Mouse (Mus musculus) hematopoietic stem cell, adult 5-6 weeks (primary cell): ENCODE measurements around the gene Diras2. TPM values are rescaled to one million over a fixed set of nuclear protein-coding genes. Genes with fewer than 3 reads are reported as not detected.
A peak's percentile ranks its signal among the peaks of the same experiment; 100 is the strongest.

Experiments
- ATAC-seq, 2 experiments: fragments of 125-278 bp in 1 of 2; replicated peaks in 1 of 2; 2 replicates each; pipeline ENCODE4 v1.8.0; 2016 to 2017; ENCODE audit warnings: inconsistent platforms in 2 of 2, mild to moderate bottlenecking in 2 of 2, moderate number of reproducible peaks in 2 of 2, low read depth in 1 of 2, moderate TSS enrichment in 1 of 2; ENCODE audit not compliant: low FRiP score in 2 of 2, poor library complexity in 2 of 2, severe bottlenecking in 2 of 2, insufficient read depth in 1 of 2, low TSS enrichment in 1 of 2
- total RNA-seq: library from RNA; stranded (forward); fragments of 172-1452, 232-1000 nt; gene quantifications from 2 replicates; pipeline ENCODE4 v1.2.3, GENCODE M21; 2017

Diras2 gene
- total RNA-seq, 1 experiment from 2014 or later: 0.30 TPM

DNA sequence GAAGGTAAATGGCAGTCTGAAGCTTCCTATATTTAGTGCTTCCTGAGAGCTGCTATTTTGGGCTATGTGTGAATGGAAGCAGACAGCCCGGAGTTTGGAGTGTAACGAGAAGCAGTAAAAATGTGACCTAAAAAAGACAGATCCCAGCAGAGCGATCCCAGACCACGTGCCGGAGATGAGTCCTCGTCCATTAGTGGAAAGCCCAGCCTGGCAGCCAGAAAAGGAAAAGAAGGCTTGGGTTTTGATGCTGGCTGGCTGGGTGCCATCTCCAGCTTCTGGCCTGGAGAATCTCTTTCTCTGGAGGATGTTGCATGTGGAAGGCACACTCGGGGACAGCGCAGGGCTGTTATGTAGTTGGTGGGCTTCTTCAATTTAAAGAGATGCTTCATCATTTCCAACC lies 29.4 kb downstream of the Diras2 start:
- ATAC-seq: no peak

DNA sequence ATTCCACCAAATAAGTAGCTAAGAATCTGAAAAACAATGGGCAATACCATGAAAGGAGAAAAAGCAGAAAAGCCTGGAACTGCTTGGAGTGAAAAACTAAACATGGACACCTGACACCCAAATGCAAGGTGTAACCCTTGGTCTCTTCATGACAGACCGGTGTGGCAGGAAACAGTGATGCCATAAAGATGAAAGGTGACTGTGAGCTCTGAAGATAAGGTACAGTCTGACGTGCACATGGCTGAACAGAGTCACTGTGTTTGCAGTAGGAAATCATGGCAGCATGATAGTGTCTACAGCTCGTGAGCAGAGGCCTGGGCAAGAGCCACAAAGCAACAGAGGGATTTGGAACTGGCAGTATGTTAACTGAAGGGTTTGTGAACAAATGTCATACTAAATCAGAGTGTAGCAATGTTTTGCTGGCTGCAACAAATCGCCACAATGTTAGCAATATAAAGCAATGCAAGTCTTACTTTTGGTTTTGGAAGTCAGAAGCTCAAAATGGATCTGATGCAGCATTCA lies 34.0 kb downstream of the Diras2 start:
- ATAC-seq: no peak

DNA sequence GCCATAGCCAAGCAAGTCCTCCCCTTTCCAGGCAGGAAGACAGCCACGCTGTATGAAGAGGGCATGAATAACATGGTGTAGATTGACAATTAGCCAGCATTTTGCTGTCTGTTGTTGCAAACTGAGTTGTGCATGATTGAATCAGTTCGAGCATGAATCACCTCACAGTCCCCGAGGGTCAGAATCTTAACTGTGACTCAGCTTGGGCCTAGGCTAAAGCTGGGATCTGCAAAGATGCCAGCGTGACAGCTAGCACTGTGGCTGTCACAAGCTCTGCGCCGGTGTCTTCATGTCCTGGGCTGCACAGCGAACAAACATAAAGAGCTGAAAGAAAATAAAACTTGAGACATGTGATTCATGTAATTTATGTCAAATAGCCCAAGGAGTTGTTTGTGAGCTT lies 42.3 kb downstream of the Diras2 start:
- no peak for ATAC-seq

DNA sequence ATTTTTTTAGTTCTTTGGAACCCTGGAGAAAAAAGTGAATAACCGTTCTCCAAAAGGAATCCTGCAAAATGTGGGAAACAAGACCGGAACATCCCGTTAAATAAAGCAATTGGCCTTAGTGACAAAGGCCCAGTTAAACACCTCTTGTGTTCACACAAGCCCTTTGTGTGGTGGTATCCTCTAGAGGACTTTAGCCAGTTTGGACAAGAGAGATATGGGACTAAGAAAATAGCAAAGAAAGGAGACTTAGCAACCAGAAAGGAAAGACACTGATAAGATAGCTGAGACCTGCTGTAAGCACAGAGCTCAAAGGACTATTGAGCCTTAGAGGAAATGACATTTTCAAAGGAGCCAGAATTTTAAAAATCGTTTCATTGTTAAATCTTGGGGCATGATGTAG lies 47.0 kb downstream of the Diras2 start:
- ATAC-seq: no peak

DNA sequence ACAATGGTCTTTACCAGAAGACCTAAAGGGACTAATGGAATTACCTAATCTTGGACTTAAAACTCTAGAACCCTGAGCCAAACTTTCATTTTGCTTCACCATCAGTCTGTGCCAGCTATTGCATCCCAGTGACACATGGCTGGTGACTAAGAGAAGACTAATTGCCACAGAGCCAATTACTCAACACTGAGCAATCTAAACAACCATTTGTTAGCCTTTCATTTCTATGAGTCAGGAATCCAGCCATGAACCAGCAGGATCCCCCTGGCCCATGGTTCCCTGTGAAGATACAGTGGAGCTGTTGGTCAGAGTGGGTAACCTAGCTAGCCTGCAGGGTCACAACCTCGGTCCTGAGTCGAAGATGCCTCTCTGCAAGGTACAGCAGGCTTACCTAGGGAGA lies 49.3 kb downstream of the Diras2 start:
- ATAC-seq: no peak

DNA sequence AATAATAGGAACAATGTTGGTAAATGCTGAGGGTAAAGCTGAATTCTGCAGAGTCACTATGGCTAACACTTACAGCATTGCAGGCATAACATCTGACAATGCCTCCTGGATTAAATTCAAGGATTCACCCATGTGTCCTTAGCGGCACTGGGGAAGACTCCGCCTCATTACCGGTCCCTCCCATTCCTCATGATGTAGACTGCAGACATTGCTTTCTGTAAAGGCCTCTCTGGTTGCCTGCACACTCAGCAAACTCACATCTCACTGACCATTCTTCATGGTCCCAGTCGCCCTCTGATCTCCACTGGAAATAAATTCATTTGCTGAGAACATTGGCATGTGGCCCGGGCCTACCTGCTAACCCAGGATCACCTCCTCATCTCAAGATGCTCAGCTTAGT lies 51.9 kb downstream of the Diras2 start:
- no peak for ATAC-seq

DNA sequence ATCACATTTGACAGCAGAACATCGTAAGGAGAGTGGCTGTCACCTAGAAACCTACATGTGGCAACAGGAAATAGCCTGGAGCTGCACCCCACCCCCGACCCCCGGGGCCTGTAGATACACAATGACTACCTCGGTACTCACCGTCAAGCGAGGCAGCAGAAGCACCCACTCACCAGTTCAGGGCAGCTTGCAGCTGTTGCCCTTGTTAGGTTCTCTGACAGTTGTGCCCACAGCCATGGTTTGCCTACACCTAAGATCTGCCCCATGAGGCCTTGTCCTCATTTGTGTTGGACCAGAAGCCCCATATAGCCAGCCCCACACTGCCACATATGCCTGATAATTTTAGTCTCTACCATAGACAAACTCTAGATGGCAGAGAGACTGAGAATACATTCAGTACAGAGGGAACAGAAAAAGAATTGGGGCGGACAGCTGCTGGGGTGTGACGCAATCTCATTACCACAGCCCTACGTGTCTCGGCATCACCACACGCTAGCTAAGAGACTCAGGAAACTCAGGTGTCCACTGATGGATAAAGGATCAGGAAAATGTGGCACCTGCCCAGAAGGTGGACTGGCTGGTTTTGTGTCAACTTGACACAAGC lies 54.0 kb downstream of the Diras2 start:
- no peak for ATAC-seq

DNA sequence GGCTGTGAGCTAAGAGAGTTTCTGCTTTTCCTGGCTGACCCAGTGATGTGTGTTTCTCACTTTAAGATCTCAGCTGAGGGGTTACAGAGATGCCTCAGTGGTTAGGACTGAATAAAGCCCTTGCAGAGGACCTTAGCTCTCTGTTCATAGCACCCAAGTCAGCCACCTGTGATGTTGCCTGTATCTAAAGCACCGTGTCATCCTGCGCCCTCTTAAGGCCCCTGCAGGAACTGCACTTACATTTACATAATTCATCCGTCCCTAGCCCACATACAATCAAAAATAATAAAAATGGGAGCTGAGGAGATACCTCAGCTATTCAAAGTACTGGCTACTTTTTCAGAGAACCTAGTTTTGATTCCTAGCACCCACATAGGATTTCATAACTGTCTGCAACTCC lies 54.9 kb downstream of the Diras2 start:
- ATAC-seq: 0 out of 4 replicates have a peak, but pooled peaks of 1 of the 2 experiments have one; percentile 27

DNA sequence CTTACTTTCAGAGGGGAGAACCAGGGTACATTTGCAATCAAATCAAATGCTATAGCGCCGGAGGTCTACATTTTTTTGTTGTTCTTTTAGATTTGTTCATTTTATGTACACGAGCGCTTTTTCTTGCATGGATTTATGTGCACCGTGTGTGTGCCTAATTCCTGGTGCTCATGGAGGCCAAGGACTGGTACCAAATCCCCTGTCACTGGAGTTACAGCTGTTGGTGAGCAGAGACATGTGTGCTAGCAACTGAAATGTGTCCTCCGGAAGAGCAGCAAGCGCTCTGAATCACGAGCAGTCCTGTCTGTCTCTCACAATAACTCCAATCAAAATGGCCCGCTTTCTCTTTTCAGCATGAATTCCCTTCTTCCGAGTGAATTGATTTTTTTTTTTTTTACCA lies 55.8 kb downstream of the Diras2 start:
- ATAC-seq: no peak

DNA sequence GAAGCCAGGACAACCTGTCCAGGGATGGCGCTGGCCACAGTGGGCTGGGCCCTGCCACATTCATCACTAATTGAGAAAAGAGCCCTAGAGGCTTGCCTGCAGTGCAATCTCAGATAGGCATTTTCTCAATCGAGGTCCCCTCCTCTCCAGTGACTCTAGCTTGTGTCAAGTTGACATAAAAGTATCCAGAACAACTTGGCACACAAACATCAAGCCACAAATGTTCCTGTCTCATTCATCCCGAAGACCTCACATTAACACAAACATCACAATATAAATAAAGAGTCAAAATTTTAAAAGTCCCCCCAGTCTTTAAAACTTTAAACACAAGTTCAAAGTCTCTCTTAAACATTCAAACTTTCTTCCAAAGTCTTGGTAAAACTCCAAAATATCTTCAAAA lies 56.3 kb downstream of the Diras2 start:
- no peak for ATAC-seq

DNA sequence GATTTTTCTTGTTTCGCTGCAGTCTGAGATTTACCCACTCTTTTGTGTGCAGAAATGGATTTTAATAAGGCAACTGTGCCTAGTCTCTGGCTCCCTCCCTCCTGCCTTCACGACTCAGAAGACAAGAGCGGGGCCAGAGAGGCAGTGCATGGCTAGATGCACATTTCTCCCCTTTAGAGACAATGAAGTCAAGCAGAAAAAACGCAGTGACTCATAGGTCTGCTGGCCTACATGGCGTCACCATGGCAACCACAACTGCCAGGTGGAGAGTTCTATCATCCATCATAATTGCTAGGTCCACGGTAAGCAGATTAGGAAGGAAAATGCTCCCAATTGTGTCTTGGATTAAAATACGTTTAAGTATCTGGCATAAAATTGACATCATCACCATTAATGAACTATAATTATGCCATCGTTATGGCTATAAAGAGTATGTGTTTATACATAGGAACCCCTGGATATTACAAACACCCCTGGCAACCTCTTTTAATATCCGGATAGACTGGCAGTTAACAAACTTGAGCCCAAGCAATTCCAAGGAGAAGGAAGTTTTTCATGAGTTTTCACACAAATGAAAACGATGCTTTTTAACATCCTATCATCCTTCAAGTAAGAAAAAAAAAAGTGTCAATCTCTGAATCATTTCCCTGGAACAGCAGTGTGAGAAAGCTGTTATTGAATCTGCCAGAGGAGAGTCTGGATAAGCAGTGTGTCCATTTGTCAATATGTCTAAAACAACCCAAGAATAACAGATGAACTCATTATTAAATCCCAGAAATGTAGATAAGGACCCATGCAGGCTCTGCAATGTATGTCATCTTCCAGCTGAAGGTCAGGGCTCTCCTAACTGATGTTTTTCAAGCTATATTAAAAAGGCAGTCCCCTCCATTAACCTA lies 61.0 kb downstream of the Diras2 start:
- no peak for ATAC-seq

DNA sequence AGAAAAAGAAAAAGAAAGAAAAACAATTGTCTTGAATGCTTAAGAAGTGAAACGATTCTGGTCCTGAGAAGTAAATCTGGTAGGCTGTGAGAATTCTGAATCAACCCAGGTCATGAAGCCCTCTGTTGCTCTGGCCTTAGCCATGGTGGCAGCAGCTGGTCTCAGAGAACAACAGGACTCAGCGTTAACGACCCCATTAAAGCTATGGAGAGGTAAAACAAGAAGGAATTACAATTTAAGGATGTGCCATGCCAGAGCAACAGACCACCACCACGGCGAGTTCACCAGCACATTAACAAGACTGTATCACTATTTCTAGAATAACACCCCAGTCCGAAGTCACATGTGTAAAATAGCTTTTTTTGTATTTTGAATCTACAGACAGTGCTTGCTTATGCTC lies 65.9 kb downstream of the Diras2 start:
- ATAC-seq: no peak

DNA sequence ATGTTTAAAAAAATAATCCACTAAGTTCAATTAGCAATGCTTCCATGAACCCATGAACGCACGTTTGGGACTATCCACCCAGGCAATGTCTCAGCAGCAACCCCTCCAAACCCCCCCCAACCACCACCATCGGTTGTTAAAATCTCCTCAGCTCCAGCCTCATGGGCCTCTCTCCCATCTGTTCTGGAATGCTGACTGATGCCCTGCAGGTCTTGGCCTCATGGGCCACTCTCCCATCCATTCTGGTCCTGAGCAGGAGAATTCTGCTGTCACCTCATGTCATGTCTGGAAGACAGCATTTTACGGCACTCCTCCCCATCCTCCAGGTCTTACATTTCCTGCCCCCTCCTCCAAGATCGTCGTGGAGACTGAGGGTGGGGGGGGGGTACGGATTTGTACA lies 71.1 kb downstream of the Diras2 start:
- ATAC-seq: no peak

DNA sequence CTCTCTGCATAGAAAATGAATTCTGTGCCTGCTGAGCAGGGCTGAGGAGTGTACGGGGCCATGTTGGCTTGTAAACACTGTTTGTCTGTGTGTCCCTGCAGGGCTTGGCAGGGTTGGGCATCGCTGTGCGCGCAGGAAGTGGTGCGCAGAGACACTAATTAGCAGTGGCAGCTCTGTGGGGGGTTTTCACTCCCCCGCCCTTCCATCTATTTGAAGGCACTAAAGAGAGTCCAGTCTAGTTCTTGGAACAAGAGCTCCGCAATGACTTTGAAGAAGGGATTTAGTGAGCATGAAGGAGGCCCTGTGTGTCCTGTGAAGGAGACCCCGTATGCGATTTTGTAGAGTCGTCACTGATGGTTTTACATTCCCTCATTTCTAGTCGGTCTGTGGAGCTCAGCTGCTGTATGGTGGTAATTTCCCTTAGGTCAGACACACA lies 73.2 kb downstream of the Diras2 start:
- no peak for ATAC-seq

DNA sequence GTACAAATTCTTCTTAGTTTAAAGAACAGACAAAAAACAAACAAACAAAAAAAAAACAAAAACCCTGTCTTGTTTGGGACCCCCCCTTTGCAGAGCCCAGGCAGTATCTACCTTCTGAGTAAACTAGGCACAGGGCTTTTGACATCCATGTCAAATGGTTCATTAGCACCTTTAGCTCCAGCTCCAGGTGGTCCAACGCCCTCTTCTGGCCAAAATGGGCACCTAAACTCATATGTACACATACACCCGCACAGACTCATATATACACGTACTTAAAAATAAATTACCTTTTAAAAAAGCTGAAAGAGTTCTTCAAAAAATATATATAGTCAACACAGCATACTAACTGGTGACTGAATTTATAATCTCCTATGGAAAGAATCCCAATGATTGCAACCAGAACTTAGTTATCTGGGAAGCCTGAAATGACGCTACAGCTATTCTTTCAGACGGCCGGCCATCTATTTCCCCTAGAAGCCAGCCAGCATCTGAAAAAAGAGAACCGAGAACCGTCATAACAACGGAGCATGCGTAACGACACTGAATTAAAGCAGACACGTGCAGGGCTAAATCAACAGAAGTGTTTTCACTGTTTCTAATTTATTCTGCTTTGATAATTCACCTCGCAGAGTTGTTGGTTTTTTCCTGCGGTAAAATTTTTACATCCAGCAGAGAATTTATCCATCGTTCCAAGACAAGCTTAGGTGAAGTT lies 73.7 kb downstream of the Diras2 start:
- no peak for ATAC-seq

DNA sequence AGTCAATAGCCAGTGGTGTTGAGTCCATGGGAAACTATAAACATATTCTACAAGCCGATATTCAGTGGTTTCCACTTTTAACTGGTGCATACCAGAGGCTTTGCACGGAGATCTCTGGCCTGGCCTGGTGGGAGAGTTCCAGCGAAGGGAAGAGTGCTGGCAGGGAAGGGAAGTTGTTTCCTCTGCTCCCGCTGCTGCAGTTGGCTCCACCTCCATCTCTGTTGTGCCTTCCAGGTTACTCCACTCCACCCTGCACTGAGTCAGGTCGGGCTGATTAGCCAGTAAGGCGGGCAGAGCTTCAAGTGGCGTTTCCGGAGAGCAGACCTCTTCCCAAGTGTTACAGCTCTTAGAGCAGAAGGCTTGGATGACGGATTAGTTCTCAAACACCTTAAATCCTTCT lies 75.8 kb downstream of the Diras2 start:
- ATAC-seq: no peak

DNA sequence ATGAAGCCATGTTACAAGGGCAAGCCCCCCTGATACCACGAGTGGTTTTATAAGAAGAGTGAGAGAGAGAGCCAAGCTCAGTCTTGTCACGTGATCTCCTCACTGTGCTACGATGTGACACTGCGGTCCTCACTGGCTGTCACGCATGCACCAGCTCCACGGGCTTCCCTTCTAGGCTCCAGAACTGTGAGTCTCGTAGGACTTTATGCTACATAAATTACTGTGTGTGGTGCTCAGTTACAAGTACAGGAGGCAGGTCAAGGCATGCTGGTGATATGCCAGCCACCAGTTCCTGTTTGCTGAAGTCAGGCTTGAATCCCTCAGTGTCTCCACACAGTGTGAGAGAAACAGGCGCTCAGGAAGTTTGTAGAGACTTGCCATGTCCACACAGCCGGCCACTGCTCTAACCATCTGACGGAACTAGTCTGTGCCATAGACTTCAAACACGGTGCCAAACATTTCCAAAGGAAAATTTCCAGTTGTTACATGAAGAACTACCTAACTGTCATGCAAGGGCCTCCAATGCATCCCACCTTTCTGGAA lies 76.3 kb downstream of the Diras2 start:
- ATAC-seq: peak; percentile 74
